Mouse (Mus musculus): ENCODE measurements at regions not wholly inside any gene's neighbourhood (a gene's known extent, or its start where the extent isn't known, plus 50 kb on each side); places are given as distances from the start of the nearest gene placed in this dataset.

DNA sequence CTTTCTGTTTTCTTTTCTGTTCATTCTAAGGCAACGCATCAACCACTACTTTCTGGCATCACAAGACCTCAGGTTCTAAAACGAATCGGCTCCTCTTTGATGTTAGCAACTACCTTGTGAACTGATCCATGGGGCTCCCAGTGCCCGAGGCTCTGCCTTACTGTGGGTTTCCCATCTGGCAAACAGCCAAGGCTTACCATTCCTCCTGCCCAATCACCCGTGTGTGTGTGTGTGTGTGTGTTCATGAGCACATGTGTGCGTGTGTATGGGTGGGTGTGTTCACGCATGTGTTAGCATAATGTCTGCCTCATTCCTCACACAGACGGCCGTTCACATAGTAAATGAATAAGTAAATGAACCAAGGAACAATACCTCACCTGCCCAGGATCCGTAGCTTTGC, 138.3 kb upstream of the Lpp start:
- no peak for DNase-seq (ENCODE audit: low spot score)

GRCm38 (mm10) chr16:24254590-24254989, 138.7 kb upstream of the Lpp start:
- no peak for DNase-seq (ENCODE audit: low spot score)

DNA sequence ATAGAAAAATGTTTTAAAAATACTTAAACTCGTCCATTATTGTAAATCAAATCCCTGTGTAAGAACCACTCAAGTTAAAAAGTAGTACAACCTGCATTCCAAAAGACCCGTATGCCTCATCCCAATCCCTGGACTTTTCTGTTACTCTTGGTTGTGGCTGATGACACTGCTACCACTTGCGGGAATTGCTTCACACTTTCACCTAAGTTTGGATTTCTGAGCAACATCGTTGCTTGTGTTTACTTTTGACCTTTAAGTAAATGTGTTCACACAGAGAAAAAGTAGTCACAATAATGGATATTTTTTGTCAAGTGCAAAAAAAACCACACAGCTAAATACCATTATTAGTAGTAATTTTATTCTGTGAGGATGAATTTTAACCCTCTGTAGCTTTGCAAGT, 139.2 kb upstream of the Lpp start:
- no peak for DNase-seq (ENCODE audit: low spot score)

DNA sequence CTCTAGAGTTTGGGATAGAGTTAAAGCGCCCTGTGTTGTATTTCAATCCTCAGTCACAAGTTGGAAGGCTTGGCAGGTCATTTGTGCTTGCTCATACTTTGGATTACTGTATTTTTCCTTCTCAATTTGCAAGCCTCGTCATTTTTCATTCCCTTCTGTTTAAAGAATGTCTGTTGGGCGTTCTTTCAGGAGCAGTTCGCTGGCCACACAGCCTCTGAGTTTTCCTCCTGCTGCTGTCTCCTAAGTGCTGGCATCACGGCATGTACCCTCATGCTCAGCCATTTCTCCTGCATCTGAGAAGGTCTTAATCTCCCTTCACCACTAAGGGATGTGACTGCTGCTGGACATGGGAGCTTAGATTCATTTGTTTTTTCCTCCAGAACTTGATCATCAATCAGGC, 146.0 kb upstream of the Lpp start:
- no peak for DNase-seq (ENCODE audit: low spot score)

GRCm38 (mm10) chr16:24238075-24238555, 155.2 kb upstream of the Lpp start:
- DNase-seq (ENCODE audit: low spot score): no peak

- no peak for DNase-seq (ENCODE audit: low spot score)
Observed at GRCm38 (mm10) chr16:24237425-24237824, 155.9 kb upstream of the Lpp start.

DNA sequence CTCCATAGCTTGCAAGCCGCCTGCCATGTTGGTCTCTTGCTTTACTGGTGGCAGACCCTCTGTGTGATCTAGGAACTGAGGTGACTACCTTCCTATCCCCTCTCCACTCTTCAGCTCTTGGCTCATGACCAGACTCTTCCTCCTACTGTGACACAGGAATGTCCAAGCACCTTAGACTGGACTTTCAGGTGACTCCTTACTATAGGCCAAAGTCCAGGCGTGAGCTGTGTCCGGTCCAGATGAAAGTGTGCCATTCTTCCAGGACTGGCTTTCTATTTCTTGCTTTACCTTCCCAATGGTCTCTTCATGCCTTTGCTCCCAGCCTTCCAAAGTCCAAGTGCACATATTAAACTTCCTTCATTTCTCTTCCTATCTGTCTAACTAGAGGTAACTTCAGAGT, 156.3 kb upstream of the Lpp start:
- no peak for DNase-seq (ENCODE audit: low spot score)

DNA sequence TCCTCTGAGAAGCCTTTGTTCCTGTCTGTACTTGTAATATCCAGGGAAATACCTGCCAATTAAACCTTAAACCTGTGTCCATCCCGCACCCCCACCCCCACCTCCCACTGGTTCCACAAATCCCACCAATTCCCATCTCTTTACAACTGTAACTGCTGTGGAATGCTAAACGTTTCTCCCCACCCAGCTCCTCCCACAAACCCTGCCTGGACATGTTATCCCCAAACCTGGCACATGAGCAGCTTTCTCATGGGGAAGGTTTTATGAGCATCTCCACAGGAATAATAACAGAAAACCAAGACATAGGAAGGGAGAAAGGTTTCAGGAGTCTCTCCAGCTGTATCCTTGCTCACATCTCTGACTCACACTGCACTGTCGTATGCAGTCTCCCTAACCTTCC, 156.8 kb upstream of the Lpp start:
- no peak for DNase-seq (ENCODE audit: low spot score)

- no peak for DNase-seq (ENCODE audit: low spot score)
Observed at GRCm38 (mm10) chr16:24234795-24235194, 158.5 kb upstream of the Lpp start.

DNA sequence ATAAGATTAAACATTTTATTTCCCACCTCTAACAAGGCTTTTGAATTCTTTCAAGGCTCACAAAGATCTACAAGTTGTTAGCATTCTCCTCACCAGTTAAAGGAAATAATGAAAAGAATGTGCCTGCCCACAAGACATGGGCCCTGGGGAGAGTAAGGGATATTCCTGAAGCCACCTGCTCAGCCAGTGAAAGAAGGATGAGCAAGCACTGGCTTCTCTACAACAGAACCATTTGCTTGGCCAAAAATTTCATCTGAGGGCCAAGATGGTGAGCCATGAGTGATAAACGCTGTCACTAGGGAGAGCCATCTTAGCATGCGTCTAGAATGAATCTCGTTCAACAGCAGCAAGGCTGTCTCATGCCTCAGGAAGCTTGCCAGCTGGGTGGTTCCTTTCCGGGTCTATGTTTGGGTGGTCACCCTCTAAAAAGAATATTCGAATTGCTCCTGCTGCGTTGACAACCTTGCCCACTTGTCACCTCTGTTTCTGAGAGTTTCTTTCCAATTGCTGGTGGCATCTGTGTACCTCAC, 161.2 kb upstream of the Lpp start:
- no peak for DNase-seq (ENCODE audit: low spot score)

- DNase-seq (ENCODE audit: low spot score): no peak
Observed at GRCm38 (mm10) chr16:24231506-24231905, 161.8 kb upstream of the Lpp start.

- no peak for DNase-seq (ENCODE audit: low spot score)
Observed at GRCm38 (mm10) chr16:24229002-24229607, 164.2 kb upstream of the Lpp start.

GRCm38 (mm10) chr16:24225897-24226296, 167.4 kb upstream of the Lpp start:
- DNase-seq (ENCODE audit: low spot score): no peak

DNA sequence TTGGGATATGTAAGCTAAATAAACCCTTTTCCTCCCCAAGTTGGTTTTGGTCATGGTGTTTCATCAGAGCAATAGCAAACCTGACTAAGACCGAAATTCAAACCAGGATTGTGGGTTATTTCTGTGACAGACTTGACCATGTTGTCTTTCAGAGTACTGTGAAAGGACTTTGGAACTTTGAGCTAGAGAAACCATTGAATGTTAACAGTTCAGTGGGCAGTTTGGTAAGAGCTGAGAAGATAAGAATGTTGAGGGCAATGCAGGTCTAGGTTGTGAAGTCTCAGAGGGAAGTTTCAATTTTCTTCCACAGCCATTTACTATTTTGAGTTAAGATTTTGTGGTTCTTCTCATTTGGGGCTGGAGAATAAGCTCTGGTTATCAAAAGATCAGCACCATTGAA, 168.2 kb upstream of the Lpp start:
- DNase-seq (ENCODE audit: low spot score): no peak

DNA sequence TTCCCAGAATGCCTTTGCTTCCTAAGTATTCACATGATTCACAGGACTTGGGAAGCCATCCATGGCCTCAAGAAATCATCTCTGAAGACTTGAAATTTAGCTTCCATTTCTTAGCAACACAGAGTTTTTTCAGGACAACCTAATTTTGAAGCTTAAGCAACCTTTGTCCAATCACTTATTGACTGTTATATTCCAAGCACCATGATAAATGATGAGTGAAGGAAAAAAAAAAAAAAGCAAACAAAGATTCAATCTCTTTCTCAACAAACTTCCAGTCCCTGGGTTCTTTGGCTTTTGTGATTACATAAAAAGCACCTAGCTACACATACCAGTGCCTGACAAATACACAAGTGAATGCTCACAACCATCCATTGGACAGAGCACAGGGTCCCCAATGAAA, 169.4 kb upstream of the Lpp start:
- no peak for DNase-seq (ENCODE audit: low spot score)

DNA sequence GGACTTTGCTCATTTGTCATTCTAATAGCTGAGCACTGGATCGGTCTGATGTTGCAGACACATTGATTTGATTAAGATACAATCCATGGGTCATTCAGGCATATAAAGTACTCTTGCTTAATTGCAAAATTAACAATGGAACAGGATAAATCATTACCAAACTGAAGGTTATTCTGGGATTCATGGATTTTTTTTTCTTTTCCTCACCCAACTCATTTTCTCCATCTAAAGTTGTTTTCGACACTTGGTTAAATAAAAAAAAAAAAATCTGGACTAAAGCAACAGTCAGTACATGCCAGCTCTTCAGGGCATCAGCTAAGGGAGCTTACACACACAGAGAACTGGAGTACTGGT, 169.8 kb upstream of the Lpp start:
- no peak for DNase-seq (ENCODE audit: low spot score)

- no peak for DNase-seq (ENCODE audit: low spot score)
Observed at GRCm38 (mm10) chr16:24222759-24223526, 170.4 kb upstream of the Lpp start.

DNA sequence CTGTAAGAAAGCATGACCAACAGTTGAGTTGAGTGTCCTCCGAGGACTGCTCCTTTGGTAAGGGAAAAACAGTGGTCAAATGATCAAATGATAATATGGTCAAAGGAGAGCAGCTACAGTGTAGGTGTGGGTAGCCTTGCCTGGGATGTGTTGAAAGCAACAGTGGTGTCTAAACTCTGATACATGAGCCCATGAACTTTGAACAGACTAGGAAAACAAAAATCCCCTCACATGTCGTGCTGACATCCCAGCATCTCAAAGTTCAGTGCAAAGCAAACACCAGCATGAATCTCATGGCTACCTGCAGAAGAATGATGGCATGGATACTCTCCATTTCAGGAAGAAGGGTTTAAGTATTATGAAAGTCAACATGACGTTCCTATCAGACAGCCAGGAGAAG, 171.3 kb upstream of the Lpp start:
- no peak for DNase-seq (ENCODE audit: low spot score)

DNA sequence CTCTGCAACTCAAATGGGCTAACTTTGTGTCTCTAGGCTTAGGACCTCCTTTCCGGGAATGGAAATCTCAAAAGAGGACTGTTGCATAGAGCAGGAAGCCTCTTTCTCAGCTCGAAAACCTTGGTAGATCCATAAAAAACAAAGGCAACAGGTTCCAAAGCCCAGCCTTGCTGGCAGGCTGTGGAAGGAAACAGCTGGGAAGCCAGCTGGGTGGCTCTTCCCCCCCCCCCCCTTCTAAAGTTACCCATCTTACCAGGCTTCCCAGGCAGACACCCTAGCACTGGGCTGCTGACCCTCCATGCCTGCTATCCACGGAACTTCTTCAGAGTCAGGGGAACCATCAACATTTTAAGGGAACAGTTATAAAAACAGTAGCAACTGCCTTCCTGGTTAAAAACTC, 172.7 kb upstream of the Lpp start:
- DNase-seq (ENCODE audit: low spot score): no peak

DNA sequence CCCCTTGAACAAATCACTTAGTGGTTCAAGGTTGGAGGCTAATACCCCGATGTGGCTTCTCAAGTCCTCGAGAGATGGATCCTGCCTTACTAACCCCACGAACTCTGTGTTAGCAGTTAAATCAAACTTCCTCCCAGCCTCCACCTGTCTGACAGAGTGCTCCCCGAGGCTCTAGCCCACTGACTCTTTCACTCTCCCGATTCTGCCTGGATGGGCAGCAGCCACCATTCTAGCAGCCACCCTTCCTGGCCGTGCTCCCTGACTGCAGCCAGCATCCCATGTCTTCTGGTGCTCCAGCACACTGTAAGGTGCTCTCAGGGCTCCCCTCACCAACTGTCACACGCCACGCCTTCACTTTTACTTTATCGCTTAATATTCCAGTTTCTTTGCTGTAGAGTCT, 173.6 kb upstream of the Lpp start:
- DNase-seq (ENCODE audit: low spot score): no peak

DNA sequence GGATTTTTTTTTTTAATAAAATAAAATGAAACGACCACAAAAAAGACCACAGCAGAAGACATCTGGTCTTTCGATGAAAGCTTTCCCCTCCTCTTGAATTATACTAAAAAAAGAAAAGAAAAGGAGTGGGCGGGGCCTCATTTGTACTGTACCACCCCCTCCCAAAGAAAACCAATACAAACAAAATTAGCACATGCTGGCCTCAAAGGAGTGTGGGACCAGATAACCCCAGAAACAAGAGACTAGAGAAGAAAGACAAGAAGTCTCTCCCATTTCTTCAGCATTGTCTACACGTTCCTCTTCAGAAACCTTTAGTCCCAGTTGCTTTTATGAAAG, 174.5 kb upstream of the Lpp start:
- DNase-seq (ENCODE audit: low spot score): no peak

DNA sequence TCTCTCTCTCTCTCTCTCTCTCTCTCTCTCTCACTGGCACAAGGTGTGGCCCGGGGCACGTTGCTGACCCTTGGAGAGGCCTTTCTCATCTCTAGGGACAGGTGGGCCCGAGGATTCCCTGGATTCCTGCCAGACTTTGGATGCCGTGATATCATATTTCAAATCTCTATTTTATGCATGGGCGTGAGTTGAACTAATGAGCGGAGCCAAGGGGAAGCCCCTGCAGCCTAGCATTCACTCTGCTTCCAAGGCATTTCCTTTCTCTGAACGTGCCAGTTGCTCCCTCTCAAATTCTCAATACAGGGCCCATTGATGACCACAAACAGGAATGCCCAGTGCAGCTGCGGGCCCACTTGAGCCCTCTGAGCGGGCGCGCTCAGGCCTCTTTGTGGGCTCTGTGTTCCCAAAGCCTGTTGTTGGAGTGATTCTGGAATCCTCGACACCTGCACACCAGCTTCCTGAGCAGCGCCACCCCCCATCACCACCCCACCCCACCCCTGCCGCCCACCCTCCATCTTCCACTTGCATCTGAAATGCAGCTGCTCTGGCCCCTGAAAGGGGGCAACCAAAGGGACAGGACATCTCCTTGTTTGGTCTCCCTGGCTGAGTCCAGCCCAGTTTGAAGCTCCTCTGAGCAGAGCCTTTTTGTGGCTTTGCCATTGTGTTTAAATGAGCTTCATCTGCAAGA, 175.0 kb upstream of the Lpp start:
- no peak for DNase-seq (ENCODE audit: low spot score)

DNA sequence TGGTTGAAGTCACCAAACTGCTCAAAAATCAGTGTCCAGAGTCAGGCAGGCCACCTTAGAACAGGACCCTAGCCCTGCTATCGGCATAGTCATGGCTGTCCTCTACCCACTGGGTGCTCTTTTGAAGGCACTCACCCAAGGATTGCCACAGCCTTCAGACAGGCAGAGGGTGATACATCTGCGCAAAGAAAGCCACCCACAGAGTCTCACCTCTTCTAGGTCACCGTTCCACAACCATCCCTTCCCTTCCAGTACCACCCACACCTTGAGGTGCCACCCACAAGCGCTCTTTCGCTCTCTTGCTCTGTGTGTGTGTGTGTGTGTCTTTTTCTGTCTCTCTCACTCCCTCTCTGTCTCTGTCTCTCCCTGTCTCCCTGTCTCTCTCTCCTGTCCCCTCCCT, 176.5 kb upstream of the Lpp start:
- DNase-seq (ENCODE audit: low spot score): no peak

All from urinary bladder, postnatal 10 days (tissue).